Mouse (Mus musculus) neural tube, embryonic 14.5 days (tissue): ENCODE results near the gene Ak9. TPM values are rescaled to one million over a fixed set of nuclear protein-coding genes. Genes with fewer than 3 reads are reported as not detected.
A peak's percentile ranks its signal among the peaks of the same experiment; 100 is the strongest.

Experiments used
- ATAC-seq: fragments of 200-750 bp; cut with Nextera tagmentation; 2 replicates; pipeline ENCODE4 v1.8.0; 2017; ENCODE audit warnings: low read depth, mild to moderate bottlenecking, moderate TSS enrichment, moderate library complexity
- H3K27ac ChIP-seq: fragments of 300-500 bp; sonication (generic); 2 replicates; pipeline ENCODE4 v1.5.1; 2014; ENCODE audit warnings: low read depth, mild to moderate bottlenecking, control low read depth, low read length, moderate library complexity, mixed read lengths
- H3K27me3 ChIP-seq: fragments of 300-500 bp; sonication (generic); 2 replicates; pipeline ENCODE4 v1.6.1; 2014; ENCODE audit warnings: low read length; ENCODE audit not compliant: control insufficient read depth, insufficient read depth
- H3K36me3 ChIP-seq: fragments of 300-500 bp; sonication (generic); 2 replicates; pipeline ENCODE4 v1.6.1; 2014; ENCODE audit warnings: low read length, mixed read lengths; ENCODE audit not compliant: control insufficient read depth, insufficient read depth
- H3K4me1 ChIP-seq: fragments of 300-500 bp; sonication (generic); 2 replicates; pipeline ENCODE4 v1.6.1; 2014; ENCODE audit warnings: low read length; ENCODE audit not compliant: control insufficient read depth, insufficient read depth
- H3K4me2 ChIP-seq: fragments of 300-500 bp; sonication (generic); 2 replicates; pipeline ENCODE4 v1.6.1; 2014; ENCODE audit warnings: mild to moderate bottlenecking, low read depth, low read length, control low read depth
- H3K4me3 ChIP-seq: fragments of 300-500 bp; sonication (generic); 2 replicates; pipeline ENCODE4 v1.5.1; 2014; ENCODE audit warnings: low read depth, low read length, control low read depth, mixed read lengths
- H3K9ac ChIP-seq: fragments of 300-500 bp; sonication (generic); replicated peaks from 2 replicates; pipeline ENCODE4 v1.6.1; 2014; ENCODE audit warnings: low read depth, mild to moderate bottlenecking, control low read depth, low read length, mixed read lengths
- H3K9me3 ChIP-seq: fragments of 300-500 bp; sonication (generic); 2 replicates; pipeline ENCODE4 v1.6.1; 2016; ENCODE audit warnings: low read length; ENCODE audit not compliant: control insufficient read depth
- WGBS: fragments of 180-500 bp; shearing (Covaris S2); extraction: QIAGEN DNeasy Blood & Tissue Kit; methylation state at CpG from one replicate; pipeline ENCODE4 v1.1.7; 2014; 5-methylcytosine and 5-hydroxymethylcytosine counted together
- polyA plus RNA-seq: library from polyadenylated mRNA; unstranded; fragments of >200 nt; fragmentation: Nextera tagmentation; extraction: Ambion mirVana; gene quantifications from 2 replicates; pipeline ENCODE4 v1.2.1, GENCODE M21; 2014

The Ak9 gene
- polyA plus RNA-seq, 1 experiment from 2014 or later = 0.20 TPM

DNA sequence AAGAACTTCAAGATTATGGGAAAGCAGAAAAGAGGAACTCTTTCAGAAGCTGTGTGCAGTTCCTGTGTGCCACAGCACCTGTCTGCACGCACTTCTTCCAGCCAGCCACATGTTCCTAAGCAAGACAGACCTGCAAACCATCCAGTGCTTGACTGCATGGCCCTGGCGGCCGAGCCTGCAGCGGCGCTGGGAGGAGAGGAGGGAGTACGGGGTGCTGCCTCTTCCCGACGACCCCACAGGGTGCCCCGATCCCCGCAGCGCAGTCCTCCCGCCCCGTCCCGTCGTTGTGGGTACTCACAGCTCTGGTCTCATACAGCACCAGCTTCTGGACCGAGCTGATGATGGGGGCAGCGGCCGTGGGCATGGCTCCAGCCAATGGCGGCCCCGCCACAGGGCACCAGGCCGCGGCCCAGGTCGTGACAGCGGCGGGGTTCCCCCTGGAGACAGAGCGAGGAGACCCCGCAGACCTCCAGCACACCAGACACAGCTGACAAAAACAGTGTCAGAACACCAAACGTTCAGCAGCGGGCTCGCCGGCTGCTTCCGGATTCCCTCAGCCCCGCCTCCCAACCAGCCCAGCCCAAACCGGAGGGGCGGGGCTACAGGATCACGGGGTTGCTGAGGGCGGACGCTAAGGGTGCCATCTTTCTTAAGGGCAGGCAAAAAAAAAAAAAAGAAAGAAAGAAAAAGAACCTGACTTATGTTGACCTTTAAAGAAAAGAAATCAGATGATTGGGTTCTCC is 920 bp upstream of the Ak9 start, which contains the start of gene Fig4:
Gene Fig4 (minus strand): TSS at position 572 of the 743 bp plus-strand sequence.
- H3K27ac ChIP-seq = peak within 1 kb of the TSS; percentile 78
- H3K4me3 ChIP-seq = peak within 1 kb of the TSS; percentile 95
- peaks cover 8% of the 10 kb centered on the region; the same call in 1 of the 2 replicates for H3K4me1 ChIP-seq
- peak within 1 kb of the TSS; percentile 86 for H3K9ac ChIP-seq
- peaks cover 4% of the 10 kb centered on the region; the same call in 1 of the 2 replicates for H3K27me3 ChIP-seq
- peak; percentile 94 for ATAC-seq
- H3K9me3 ChIP-seq = no peaks in the 10 kb centered on the region
- H3K4me2 ChIP-seq = peak within 1 kb of the TSS; percentile 88
- no peaks in the 10 kb centered on the region for H3K36me3 ChIP-seq
- WGBS = 2% methylated on average over 38 of the region's 38 CpGs

DNA sequence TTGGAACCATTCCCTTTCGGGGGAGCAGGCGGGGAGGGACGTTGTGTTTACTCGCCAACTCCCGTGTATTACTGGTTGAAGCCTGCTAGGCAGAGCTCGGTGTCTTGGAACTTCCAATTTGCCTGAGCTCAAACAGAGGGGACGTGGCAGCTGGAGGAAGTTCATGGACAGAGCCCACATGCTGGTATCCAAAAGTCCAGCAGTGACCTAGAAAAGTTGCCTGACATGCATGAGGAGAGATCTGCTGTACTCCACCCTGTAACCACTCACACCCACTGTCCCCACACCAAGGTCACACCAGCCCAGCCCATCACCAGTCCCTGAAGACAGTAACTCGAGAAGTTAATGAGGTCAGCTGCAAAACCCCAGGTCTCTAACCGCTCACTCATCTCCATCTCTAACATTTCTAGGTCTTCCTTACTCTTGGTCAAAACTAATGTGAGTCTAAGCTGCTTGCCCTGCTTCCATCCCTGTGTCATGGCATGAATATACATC is 1.2 kb downstream of the Ak9 start:
- Histone ChIP-seq H3K9ac (no peak overlapping the region), H3K4me2 (no peak overlapping the region), H3K9me3 (no peaks in the 10 kb centered on the region), H3K27ac (no peak overlapping the region), H3K4me3 (no peak overlapping the region), H3K36me3 (no peaks in the 10 kb centered on the region), H3K4me1 (peaks cover 8% of the 10 kb centered on the region; the same call in 1 of the 2 replicates), H3K27me3 (peaks cover 4% of the 10 kb centered on the region; the same call in 1 of the 2 replicates)
- ATAC-seq = no peak
- WGBS = 78% methylated on average over 9 of the region's 9 CpGs

DNA sequence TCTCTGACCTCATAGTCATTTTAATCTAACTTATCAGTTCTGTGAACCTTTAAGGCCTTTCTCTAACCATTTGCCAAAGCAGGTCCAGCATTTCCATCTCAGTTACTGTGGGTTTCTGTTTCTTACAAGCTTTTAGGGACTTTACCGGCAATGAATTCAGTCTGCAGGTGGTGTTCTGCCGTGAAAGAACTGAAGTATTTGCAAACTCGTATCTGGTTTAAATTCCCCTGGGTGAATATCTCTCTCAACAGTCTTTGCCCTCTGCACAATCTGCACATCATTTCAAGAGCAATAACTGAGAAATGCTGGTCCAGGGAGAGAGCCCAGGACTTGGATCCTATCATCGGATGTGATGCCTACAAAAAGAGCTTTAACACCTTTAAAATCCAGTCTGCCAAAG is 4.4 kb downstream of the Ak9 start:
- no peak for ATAC-seq
- H3K36me3 ChIP-seq = no peaks in the 10 kb centered on the region
- H3K4me2 ChIP-seq = no peak overlapping the region
- H3K4me3 ChIP-seq = no peak overlapping the region
- 94% methylated on average over 4 of the region's 4 CpGs for WGBS
- H3K9ac ChIP-seq = no peak overlapping the region
- no peaks in the 10 kb centered on the region for H3K4me1 ChIP-seq
- H3K27me3 ChIP-seq = no peaks in the 10 kb centered on the region
- H3K9me3 ChIP-seq = no peaks in the 10 kb centered on the region
- H3K27ac ChIP-seq = no peak overlapping the region

DNA sequence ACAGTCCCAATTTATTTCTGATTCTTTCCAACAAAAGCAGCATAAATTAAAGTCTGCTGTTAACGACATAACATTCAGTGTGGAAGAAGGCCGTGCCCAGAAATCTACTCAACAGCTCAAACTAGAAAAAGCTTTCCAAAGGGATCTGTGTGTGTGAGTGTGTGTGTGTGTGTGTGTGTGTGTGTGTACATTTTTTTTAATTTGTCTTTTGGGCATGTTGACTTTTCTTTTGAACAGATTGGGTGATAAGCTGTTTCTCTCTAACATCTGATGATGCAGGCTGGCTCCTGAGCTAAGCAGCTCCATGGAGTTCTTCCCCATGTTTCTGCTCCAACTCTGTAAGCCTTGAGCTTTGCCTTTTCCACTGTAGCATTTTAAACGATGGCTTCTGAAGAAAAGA is 12.1 kb downstream of the Ak9 start:
- no peaks in the 10 kb centered on the region for H3K9me3 ChIP-seq
- no peak overlapping the region for H3K4me3 ChIP-seq
- WGBS = 91% methylated on average over 3 of the region's 3 CpGs
- no peak overlapping the region for H3K9ac ChIP-seq
- H3K4me2 ChIP-seq = no peak overlapping the region
- H3K4me1 ChIP-seq = no peaks in the 10 kb centered on the region
- no peak for ATAC-seq
- no peak overlapping the region for H3K27ac ChIP-seq
- H3K36me3 ChIP-seq = no peaks in the 10 kb centered on the region
- H3K27me3 ChIP-seq = no peaks in the 10 kb centered on the region

DNA sequence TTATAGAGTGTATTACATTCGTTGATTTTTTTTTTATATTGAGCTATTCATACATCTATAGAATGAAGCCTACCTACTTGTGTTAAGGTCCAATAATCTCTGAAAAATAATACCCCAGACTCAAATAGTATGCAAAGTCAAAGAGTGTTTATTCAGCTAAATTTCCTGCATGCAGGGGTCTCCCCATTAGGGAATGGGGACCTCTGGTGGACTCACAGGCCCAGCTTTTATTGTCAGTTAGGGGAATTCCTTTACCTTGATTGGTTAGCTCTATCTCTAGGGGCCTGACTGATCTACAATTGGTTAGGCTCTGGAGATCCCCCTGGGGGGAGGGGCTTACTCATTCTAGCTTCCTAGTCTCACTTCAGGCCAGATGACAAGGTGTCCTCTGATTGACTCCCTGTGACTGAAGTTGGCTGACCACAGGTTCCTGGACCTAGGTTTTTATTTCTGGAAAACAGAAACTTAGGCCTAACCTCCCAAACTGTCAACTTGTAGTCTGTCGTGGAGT is 28.8 kb downstream of the Ak9 start:
- H3K27me3 ChIP-seq = no peaks in the 10 kb centered on the region
- ATAC-seq = no peak
- no peaks in the 10 kb centered on the region for H3K4me1 ChIP-seq
- WGBS = 92% methylated on average over 2 of the region's 2 CpGs
- no peaks in the 10 kb centered on the region for H3K9me3 ChIP-seq
- no peaks in the 10 kb centered on the region for H3K36me3 ChIP-seq
- H3K9ac ChIP-seq = no peak overlapping the region
- H3K4me3 ChIP-seq = no peak overlapping the region
- H3K27ac ChIP-seq = no peak overlapping the region
- no peak overlapping the region for H3K4me2 ChIP-seq

DNA sequence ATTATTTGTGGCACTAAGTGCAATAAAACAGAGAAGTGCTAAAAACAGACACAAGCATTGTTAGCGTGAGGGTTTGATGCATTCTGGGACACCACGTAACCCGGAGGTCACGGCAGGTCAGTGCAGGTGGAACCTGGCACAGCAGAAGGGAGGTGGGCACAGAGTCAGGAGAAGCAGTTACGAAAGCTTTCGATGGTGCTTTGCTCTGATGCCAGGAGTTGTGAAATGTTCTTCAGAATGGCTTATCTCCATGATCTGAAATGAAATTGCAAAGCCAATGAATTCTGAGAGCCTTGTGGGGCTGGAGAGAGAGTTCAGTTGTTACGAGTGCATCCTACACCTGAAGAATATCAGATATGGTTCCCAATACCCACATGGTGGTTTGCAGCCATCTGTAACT is 37.6 kb downstream of the Ak9 start:
- ATAC-seq = no peak
- Histone ChIP-seq H3K27ac (no peak overlapping the region), H3K9me3 (no peaks in the 10 kb centered on the region), H3K9ac (no peak overlapping the region), H3K4me3 (no peak overlapping the region), H3K27me3 (no peaks in the 10 kb centered on the region), H3K4me2 (no peak overlapping the region), H3K4me1 (no peaks in the 10 kb centered on the region), H3K36me3 (no peaks in the 10 kb centered on the region)
- 90% methylated on average over 7 of the region's 7 CpGs for WGBS

DNA sequence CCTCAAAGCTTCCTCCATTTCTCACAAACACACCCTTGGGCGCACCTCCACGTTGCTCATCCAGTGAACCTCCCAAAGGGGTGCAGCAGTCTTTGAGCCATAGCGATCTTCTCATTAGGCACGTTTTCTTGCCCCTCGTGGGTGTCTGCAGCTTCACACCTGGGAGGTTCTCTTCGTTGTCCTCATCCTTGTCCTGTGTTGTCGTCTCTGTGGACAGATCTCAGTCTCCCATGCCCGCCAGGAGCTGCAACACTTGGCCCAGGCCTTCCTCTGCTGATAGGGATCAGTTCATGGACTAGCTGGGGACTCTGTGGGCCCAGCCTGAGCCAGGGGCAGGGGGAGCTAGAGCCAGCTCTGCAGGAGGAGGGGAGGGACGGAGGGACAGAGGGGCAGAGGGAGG is 61.3 kb downstream of the Ak9 start:
- Histone ChIP-seq H3K9me3 (no peaks in the 10 kb centered on the region), H3K36me3 (no peaks in the 10 kb centered on the region), H3K27ac (no peak overlapping the region), H3K9ac (no peak overlapping the region), H3K4me2 (no peak overlapping the region), H3K4me3 (no peak overlapping the region), H3K4me1 (no peaks in the 10 kb centered on the region), H3K27me3 (no peaks in the 10 kb centered on the region)
- ATAC-seq = no peak
- WGBS = 90% methylated on average over 9 of the region's 9 CpGs

DNA sequence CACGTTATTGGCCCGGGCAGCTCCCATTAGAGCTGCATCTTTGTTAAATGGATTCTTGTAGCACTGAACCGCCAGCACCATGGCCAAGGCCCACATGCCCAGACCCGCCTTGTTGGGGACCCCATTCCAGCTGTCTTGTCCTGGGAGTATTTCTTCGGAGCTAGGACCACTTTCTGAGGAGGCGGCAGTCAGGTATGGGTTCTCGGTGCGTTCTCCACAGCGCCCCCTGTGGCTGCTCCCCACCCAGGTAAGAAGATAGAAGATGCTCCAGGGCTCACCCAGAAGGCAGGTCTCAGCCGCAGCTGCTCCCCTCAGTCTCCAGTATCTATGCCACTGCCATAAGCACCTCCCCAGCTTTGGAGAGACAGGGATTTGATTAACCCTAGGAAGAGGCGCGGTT is 76.7 kb downstream of the Ak9 start:
- 75% methylated on average over 12 of the region's 12 CpGs for WGBS

DNA sequence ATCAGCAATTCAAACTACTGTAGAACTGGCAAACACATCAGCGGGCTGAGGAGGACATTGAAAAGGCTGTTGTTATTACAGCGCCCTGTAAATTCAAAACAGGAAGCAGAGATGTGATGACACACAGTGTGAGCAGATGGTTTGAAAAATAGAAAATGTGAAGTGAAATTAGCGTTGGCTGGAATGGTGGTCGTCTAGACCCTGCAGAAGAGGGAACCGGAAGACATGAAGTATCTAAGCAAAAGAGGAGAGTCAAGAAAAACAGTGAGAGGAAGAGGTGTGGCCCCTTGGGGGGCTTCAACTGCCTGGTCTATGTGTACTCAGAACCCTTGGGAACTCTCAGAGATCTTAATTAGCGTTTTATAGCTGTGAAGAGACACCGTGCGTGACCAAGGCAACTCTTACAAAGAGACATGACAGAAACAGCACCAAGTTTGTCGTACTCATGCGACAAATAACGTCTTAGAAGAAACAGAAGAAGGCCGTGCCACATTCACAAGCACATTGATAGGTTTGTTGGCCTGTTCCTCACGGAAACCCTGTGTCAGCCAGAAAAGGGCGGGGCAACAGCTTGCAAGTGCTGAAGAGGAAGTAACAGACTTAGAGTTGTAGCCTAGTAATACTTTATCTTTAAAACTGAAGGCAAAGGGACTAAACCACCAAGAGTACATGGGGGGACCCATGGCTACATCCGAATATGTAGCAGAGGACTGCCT is 81.9 kb downstream of the Ak9 start:
- Histone ChIP-seq H3K27me3 (no peaks in the 10 kb centered on the region), H3K9ac (no peak overlapping the region), H3K4me2 (no peak overlapping the region), H3K4me1 (no peaks in the 10 kb centered on the region), H3K4me3 (no peak overlapping the region), H3K9me3 (no peaks in the 10 kb centered on the region), H3K27ac (no peak overlapping the region), H3K36me3 (no peaks in the 10 kb centered on the region)
- 57% methylated on average over 15 of the region's 15 CpGs for WGBS
- no peak for ATAC-seq

More for the DNA sequence above, 76.7 kb downstream of the Ak9 start:
- H3K9me3 ChIP-seq = no peaks in the 10 kb centered on the region
- H3K9ac ChIP-seq = no peak overlapping the region
- H3K27me3 ChIP-seq = no peaks in the 10 kb centered on the region
- H3K27ac ChIP-seq = no peak overlapping the region
- H3K36me3 ChIP-seq = no peaks in the 10 kb centered on the region
- H3K4me1 ChIP-seq = no peaks in the 10 kb centered on the region
- no peak overlapping the region for H3K4me2 ChIP-seq
- no peak for ATAC-seq
- H3K4me3 ChIP-seq = no peak overlapping the region
